Mouse (Mus musculus): ENCODE measurements at regions not wholly inside any gene's neighbourhood (a gene's known extent, or its start where the extent isn't known, plus 50 kb on each side); places are given as distances from the start of the nearest gene placed in this dataset.

- no peak for TF ChIP-seq TAL1 (IDR thresholded peaks at IDR 0.05; ENCODE audit: low read length)
- TF ChIP-seq GATA1 (IDR thresholded peaks at IDR 0.05; ENCODE audit: low read length) = no peak
Measured at GRCm38 (mm10) chr3:66735468-66735867, 245.7 kb upstream of the Rsrc1 start.

Measured in erythroblast, embryonic 14.5 days (primary cell).